Mouse (Mus musculus) thymus, postnatal 36 days (tissue): ENCODE measurements around the gene Spin2d.
"Not testable (repeated sequence)": the region's sequence is repeated elsewhere in the genome, so short reads cannot be mapped to it uniquely, and the experiment has no call there.

Experiments used
- DNase-seq, 2 experiments: peaks; one replicate each; pipeline ENCODE4 v3.0.0; 2022; ENCODE audit warnings: mixed read lengths in 2 of 2

The Spin2d gene

GRCm38 (mm10) chrX:73176889-73177288 lies at the start of gene Spin2d:
Gene Spin2d (minus strand): TSS chrX:73176989.
- not testable (repeated sequence) for DNase-seq

GRCm38 (mm10) chrX:73225365-73225764 lies 48.6 kb upstream of the Spin2d start:
- DNase-seq = no peak

GRCm38 (mm10) chrX:73213819-73214564 lies 37.2 kb upstream of the Spin2d start, which contains the start of gene Xlr4b:
Gene Xlr4b (plus strand): TSS chrX:73214333.
- DNase-seq = peak; percentile 29 to 40

- DNase-seq = peak; percentile 7 to 30
These were observed 15.1 kb upstream of the Spin2d start, which contains the start of gene Xlr3b for GRCm38 (mm10) chrX:73191934-73192333. Gene Xlr3b (plus strand): TSS chrX:73192207.

GRCm38 (mm10) chrX:73149350-73149749 lies 27.4 kb downstream of the Spin2d start, which contains the start of gene DXBay18:
Gene DXBay18 (minus strand): TSS chrX:73149450.
- DNase-seq = not testable (repeated sequence)

GRCm38 (mm10) chrX:73148496-73148895 lies 28.3 kb downstream of the Spin2d start, which contains the start of gene Xlr5b:
Gene Xlr5b (plus strand): TSS chrX:73148796.
- DNase-seq = not testable (repeated sequence)

GRCm38 (mm10) chrX:73143218-73143618 lies 33.6 kb downstream of the Spin2d start:
- DNase-seq = not testable (repeated sequence)
